Mouse (Mus musculus) left cerebral cortex, postnatal 25 days (tissue): ENCODE data around the gene Aoc1. TPM values are rescaled to one million over a fixed set of nuclear protein-coding genes. Genes with fewer than 3 reads are reported as not detected.

Experiments used
- DNase-seq, 2 experiments: peaks; one replicate each; pipeline ENCODE4 v3.0.0; 2022; ENCODE audit warnings: low spot score in 2 of 2, mixed read lengths in 1 of 2
- intact Hi-C: fragments of 180-260 bp; cut with DNase I; formaldehyde crosslinking; loops from one replicate; pipeline ENCODE4 v1.15.1; 2025
- total RNA-seq, 2 experiments: library from RNA; stranded (reverse); gene quantifications; 2 replicates each; pipeline ENCODE4 v1.2.3; 2021

Aoc1 gene
- total RNA-seq, result not detected

DNA sequence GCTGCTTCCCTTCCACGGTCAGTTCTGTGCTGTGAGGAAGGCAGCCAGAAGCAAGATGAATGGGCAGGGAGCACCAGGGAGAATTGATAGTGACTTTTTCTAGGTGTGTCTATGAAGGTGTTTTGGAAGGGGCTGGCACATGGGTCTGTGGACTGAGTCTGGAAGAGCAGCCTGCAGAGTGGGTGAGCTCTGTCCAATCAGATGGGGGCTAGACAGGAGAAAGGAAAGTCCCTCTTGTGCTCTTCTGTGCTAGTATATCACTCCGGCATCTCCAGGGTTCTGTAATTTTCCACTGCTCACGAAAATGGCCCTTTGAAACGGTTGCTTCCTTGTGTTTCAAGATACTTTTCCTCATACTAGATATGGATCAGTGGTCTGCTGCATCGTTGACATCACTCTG lies at the start of gene Aoc1:
Gene Aoc1, plus strand, starts transcription at position 301 of the 400 bp plus-strand sequence.
- intact Hi-C loops, result no loop called here

GRCm38 (mm10) chr6:48825016-48825415 lies 47.7 kb upstream of the Aoc1 start:
- no peak for DNase-seq
- intact Hi-C loops, result no loop called here

More for the DNA sequence above, at the start of gene Aoc1:
- DNase-seq, result no peak

DNA sequence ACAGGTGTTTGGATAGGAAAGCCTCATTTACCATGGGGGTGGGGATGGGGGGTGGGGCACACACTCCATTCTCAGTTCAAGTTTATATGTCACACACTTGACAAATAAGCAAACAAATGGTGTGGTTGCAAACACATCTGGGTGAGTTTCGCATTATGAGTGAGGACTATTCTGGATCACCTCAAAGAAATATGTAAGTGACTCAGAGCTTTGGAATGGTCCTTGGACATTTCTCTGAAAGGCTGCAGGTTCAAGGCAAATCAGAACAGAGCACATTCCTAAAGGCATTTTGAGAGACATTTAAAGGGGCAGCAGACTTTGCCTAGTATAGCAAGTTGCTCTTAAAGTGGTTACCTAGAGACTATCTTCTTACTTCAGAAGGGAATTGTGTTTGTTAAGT lies 43.7 kb upstream of the Aoc1 start:
- no peak for DNase-seq
- intact Hi-C loops, result no loop called here

- intact Hi-C loops, result no loop called here
- no peak for DNase-seq
These were observed 43.0 kb upstream of the Aoc1 start for GRCm38 (mm10) chr6:48829651-48830050.

DNA sequence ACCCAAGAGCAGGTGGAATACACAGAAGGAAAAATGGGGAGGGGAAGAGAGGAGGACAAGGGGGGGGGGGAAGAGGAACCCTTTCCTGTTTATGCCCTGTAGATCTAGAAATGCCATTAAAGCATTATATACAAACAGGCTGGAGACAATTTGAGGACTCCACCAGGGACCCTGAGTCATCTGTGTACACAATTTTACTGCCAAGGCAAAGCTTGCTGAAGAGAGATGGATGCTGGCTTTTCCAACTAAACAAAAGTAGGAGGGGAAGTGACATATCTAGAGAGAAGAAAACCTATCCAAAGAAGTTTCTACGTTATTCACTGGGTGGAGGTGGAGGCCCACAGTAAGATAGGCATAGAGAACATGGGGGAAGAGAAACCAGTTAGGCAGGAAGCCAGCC lies 42.5 kb upstream of the Aoc1 start:
- intact Hi-C loops, result no loop called here
- DNase-seq, result peak in 1 of 2 experiments; percentile 12

GRCm38 (mm10) chr6:48831141-48831540 lies 41.6 kb upstream of the Aoc1 start:
- intact Hi-C loops, result no loop called here
- no peak for DNase-seq

DNA sequence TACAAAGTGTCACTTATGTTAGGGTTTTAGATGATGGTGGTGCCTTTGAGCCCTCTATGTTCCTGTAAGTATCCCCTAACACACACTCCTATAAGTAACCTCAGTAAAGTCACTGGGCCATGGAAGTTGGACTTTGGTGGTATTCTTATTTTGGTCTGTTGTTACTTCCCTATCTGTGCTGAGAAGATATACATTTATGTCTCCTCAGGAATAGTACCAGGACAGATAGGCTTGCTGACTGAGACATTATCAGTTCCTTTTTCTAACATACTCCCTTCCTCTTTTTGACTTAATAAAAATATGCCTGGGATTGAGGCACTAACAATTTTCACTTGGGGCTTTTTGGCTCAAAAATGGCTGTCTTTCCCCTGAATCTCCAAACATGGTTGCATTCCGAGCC lies 40.3 kb upstream of the Aoc1 start:
- intact Hi-C loops, result no loop called here
- DNase-seq, result no peak

DNA sequence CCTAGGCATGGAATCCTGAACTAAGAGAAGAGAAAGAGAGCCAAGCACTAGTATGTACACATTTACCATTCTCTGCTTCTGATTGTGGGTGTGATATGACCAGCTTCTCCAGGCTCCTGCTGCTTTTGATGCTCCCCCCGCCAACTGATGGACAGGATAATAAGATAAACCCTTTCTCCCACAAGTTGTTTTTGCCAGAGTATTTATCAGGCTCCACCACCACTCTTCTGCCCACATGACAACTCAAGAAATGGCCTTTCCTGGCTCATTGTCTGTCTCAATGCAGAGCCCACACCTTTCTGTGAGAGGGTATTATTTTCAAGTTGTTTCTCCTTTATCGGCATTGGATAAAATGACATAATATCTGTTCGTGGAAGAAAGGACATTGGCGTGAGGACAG lies 39.2 kb upstream of the Aoc1 start:
- intact Hi-C loops, result no loop called here
- DNase-seq, result no peak

DNA sequence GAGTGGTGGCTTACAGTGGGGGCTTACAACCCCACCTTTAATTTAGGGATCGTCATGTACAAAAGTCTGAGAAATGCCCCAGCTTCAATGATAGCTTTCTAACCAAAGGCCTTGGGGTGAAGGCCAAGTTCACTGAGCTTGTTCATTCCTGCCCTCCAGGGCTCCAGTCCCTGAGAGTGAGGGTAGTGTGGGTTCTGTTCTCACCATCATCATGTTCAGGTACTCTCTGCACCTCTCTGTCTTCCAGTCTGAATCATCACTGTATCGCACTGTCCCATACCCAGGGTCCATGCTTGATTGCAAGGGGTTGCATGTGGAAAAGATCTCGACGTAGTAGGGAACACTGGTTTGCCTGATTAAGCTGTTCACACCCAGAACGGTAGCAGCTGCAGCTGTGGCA lies 37.5 kb upstream of the Aoc1 start:
- intact Hi-C loops, result no loop called here
- DNase-seq, result no peak

GRCm38 (mm10) chr6:48836146-48836545 lies 36.5 kb upstream of the Aoc1 start:
- intact Hi-C loops, result no loop called here
- DNase-seq, result no peak

GRCm38 (mm10) chr6:48837516-48837915 lies 35.2 kb upstream of the Aoc1 start:
- intact Hi-C loops, result no loop called here
- DNase-seq, result no peak

DNA sequence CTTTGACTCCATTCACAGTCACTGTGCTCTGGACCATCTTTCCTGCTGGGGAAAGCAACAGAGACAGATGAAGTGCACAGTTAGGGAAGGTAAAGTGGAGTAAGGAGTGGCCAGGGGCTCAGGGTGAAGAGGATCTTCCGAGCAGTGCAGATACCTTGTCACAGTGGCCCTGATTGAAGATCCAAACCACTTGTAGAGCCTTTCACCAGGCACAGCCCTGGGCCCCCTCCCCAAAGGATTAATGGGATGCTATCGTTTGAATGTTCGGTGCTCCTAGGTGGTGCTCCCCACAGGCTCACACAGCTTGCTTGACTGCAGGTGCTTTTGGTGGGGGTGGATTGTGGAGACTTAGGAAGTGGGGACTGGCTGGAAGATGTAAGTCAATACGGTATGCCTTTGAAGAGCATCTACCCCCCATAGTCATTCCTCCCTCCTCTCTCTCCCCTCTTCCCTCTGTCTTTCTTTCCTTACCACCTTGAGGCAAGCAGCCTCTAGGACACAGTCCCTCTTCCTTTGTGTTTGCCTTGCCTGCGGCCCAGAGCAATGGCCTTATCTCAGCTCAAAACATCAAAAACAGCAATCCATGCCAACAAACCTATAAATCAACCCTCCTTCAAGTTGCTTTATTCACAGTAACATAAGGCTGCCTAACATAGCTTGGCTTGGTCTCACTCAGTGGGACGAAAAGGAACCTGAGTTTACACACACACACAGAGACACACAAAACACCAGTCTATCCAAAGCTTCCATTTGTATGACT lies 34.2 kb upstream of the Aoc1 start:
- intact Hi-C loops, result no loop called here
- DNase-seq, result no peak

DNA sequence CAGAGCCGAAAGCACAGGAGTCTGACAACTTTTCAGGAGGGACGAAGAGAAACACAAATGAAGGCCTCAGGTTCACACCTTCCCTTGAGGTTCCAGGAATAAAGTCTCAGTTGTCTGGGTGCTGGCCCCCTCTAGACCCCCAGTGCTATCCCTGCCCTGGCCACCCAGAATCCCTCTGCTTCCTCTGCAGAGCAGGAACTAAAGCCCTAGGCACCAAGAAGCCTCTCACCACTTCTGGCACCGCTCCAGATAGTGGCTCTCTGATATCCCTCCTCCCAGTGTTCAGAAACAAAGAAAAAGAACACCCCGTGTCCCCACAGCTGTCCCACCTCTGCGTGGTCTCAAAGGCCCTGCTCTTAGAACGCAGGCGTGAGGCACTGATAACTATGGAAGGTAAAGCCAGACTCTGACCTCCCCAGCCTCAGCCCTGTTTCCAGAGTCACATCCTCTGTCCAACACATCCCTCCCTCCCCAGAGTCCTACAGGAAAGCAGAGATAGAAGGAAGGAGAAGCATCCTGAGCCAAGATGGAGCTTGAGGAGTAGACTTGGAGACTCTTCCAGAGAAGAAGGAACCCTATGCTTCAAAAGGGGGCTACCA lies 32.2 kb upstream of the Aoc1 start, which contains the start of gene Tmem176a:
Gene Tmem176a, plus strand, starts transcription at position 549 of the 599 bp plus-strand sequence.
- intact Hi-C loops, result no loop called here
- peak in 1 of 2 experiments; percentile 11 for DNase-seq

GRCm38 (mm10) chr6:48840973-48841625 lies 31.6 kb upstream of the Aoc1 start, which contains the start of gene Tmem176b:
TSS of gene Tmem176b (minus strand) at chr6:48841496.
- intact Hi-C loops, result no loop called here
- peak; percentile 80 to 85 for DNase-seq

DNA sequence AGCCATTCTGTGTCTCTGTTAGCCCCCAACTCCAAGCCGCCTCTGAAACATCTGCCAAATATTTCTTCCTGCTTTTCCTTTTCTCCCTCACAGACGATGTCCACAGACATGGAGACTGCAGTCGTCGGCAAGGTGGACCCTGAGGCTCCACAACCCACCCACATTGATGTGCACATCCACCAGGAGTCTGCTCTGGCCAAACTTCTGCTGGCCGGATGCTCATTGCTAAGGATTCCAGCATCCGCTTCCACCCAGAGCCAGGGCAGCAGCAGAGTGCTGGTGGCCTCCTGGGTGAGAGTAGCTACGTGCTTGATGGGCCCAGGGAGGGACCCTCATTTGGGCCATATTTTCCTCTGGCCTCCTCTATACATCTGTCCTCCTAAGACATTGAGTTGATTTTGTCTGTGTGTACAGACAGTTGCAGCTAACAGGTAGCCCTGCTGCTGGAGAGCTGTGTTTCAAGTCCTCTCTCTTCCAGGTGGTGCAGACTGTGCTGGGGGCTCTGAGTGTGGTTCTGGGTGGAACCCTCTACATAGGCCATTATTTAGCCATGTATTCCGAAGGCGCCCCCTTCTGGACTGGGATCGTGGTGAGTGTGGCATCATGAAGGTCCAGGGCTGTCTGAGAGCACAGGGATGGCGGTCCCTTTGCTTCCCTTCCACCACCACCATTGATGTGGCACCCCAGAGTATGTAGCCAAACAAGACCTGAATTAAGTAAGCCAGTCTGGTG lies 30.4 kb upstream of the Aoc1 start:
- intact Hi-C loops, result no loop called here
- DNase-seq, result no peak

GRCm38 (mm10) chr6:48845086-48845485 lies 27.6 kb upstream of the Aoc1 start:
- intact Hi-C loops, result no loop called here
- DNase-seq, result no peak

GRCm38 (mm10) chr6:48851820-48852491 lies 20.7 kb upstream of the Aoc1 start:
- no peak for DNase-seq
- intact Hi-C loops, result no loop called here

DNA sequence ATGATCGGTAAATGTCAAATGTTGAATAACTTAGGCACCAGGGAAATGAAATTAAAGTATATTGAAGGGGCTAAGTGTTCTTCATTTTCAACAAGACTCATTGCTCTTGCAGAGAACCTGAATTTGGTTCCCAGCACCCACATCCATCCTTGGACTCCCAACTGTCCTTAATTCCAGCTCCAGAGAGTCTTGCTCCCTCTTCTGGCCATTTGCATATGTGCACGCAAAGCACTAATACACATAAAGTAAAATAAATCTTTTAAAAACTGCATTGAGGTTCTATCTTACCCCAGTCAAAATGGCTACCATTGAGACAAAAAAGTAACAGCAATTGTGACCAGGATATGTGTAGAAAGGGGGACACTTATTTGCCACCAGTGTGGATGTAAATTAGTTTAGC lies 18.5 kb upstream of the Aoc1 start:
- intact Hi-C loops, result no loop called here
- no peak for DNase-seq

GRCm38 (mm10) chr6:48857613-48858302 lies 14.9 kb upstream of the Aoc1 start:
- intact Hi-C loops, result loop anchor here (2.0 kb wide), 1 partner anchor 41 kb away; no protein-coding TSS in a partner anchor
- DNase-seq, result no peak
